Mouse (Mus musculus) gonadal fat pad, adult 2 months (tissue): Measurements from ENCODE around the gene Nupr1. TPM values are rescaled to one million over a fixed set of nuclear protein-coding genes. Genes with fewer than 3 reads are reported as not detected.
"Not testable (repeated sequence)": the region's sequence is repeated elsewhere in the genome, so short reads cannot be mapped to it uniquely, and the experiment has no call there.

Experiments
- DNase-seq: peaks from one replicate; pipeline ENCODE4 v3.0.0-alpha.2; 2012; ENCODE audit warnings: low read depth
- polyA plus RNA-seq: library from polyadenylated mRNA; depleted of rRNA; stranded (reverse); fragments of >200 nt; gene quantifications from 2 replicates; pipeline ENCODE4 v1.2.3, GENCODE M21; 2012

The Nupr1 gene
- polyA plus RNA-seq, 1 experiment: 55.5 TPM

GRCm38 (mm10) chr7:126644345-126644744 is 13.7 kb upstream of the Nupr1 start:
- DNase-seq: no peak

DNA sequence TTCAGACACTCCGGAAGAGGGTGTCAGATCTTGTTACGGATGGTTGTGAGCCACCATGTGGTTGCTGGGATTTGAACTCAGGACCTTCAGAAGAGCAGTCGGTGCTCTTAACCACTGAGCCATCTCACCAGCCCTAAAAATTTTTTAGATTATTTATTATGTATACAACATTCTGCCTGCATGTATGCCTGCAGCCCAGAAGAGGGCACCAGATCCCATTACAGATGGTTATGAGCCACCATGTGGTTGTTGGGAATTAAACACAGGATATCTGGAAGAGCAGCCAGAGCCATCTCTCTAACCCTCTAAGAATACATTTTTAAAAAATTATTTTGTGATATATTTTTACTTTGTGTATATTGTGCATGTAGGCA is 12.6 kb upstream of the Nupr1 start:
- not testable (repeated sequence) for DNase-seq

- no peak for DNase-seq
These were observed 12.0 kb upstream of the Nupr1 start for GRCm38 (mm10) chr7:126642545-126643243.

GRCm38 (mm10) chr7:126636733-126637520 is 6.3 kb upstream of the Nupr1 start:
- DNase-seq: peak; percentile 92

DNA sequence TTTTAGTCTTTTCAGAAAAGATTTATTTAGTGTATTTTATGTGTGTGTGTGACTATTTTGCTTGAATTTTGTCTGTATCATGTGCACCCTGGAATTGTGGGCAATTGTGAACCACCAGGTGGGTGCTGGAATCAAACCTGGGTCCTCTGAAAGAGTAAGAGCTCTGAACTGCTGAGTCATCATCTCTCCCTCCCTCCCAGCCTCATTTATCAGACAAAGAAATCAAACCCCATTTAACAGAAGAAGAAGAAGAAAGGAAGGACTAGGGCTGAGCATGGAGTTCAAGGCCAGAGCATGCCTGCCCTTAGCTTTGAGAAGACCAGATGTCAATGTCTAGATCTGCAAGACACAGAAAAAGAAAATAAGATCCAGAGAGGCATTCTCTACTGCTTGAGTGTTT is 4.7 kb upstream of the Nupr1 start:
- DNase-seq: no peak

GRCm38 (mm10) chr7:126632478-126632877 is 1.8 kb upstream of the Nupr1 start:
- DNase-seq: no peak

- DNase-seq: no peak
These were observed 746 bp downstream of the Nupr1 start for GRCm38 (mm10) chr7:126629915-126630314.

DNA sequence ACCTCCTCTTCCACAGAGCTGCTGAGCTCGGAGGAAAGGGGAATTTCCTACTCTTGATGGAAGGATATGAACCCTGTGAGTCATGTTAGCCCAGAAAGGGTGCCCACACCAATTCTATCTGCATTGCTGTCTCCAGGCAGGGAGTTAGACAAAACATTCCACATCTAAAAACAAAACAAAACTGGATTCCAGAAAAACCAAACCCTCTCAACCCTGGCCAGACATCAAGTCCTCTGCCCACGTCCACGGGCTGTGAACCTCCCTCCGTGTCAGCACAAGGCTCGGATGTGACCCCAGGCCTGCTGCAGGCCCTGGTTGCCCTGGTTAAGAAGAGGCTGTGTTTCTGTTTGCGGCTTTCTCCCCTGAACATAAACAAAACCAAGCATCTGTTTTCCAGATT is 2.5 kb downstream of the Nupr1 start:
- no peak for DNase-seq

DNA sequence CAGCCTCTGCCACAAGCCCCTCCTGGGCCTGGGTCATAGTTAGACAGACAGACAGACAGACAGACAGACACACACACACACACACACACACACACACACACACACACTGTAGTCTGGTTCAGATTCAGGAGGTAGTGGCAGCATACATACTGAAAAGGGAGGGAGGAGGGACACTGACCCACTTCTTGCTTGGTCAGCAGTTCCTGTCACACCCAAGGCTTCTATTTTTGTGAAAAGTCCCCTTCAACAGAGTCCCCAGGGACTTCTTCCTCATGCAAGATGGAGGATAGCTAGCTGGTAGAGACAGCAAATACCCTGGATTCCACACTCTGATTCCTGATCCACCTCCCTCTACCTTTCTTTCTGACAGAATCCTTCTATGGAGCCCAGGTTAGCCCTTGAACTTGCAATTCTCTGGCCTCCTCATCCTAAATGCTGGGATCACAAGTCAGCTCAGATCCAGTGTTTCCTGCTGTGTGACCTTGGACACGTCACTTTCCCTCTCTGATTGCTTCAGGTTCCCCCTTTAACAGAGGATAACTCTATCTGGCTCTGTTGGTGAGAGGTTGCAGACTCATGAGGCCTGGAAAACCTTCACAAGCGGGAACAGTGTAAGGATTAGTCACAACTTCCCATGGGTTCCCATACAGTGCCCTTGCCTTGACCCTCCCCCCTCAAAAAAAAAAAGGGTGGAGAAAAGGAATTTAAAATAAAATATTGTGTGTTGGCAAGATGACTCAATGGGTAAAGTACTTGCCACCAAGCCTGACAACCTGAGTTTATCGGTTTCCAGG is 4.7 kb downstream of the Nupr1 start:
- DNase-seq: no peak

- no peak for DNase-seq
These were observed 5.3 kb downstream of the Nupr1 start for GRCm38 (mm10) chr7:126625369-126625768.

DNA sequence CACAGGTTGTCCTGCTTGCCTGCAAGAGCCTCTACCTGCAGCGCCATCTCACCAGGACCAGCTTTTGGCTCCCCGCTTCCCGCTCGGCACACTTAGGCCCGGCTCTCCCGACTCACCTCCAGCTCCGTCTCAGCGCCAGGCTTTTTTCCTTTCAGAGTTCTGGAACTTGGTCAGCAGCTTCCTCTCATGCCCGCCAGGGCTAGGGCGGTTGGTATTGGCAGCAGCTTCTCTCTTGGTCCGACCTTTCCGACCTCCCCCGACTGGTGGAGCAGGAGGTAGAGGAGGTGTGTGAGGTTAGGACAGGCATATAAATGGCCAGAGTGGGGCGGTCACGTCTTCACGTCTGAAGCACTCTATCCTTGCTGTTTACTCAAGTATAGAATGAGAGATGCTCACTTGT is 5.9 kb downstream of the Nupr1 start:
- no peak for DNase-seq

DNA sequence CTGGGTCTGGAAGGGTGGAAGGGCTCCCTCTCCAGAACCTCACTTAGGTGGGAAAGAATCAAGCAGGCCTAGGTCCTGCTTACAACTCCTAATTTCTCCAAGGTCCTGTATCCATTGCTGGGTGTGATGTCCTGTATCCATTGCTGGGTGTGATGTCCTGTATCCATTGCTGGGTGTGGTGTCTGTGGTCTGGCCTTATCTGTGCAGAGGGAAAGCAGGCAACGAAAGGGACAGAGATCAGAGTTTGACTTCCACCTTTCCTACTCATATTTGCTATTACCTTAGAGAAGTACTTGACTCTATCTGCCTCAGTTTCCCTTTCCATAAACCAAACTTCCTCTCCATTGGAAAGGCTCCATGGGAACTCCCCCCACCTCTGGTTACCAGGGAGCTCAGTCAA is 7.3 kb downstream of the Nupr1 start:
- DNase-seq: no peak

DNA sequence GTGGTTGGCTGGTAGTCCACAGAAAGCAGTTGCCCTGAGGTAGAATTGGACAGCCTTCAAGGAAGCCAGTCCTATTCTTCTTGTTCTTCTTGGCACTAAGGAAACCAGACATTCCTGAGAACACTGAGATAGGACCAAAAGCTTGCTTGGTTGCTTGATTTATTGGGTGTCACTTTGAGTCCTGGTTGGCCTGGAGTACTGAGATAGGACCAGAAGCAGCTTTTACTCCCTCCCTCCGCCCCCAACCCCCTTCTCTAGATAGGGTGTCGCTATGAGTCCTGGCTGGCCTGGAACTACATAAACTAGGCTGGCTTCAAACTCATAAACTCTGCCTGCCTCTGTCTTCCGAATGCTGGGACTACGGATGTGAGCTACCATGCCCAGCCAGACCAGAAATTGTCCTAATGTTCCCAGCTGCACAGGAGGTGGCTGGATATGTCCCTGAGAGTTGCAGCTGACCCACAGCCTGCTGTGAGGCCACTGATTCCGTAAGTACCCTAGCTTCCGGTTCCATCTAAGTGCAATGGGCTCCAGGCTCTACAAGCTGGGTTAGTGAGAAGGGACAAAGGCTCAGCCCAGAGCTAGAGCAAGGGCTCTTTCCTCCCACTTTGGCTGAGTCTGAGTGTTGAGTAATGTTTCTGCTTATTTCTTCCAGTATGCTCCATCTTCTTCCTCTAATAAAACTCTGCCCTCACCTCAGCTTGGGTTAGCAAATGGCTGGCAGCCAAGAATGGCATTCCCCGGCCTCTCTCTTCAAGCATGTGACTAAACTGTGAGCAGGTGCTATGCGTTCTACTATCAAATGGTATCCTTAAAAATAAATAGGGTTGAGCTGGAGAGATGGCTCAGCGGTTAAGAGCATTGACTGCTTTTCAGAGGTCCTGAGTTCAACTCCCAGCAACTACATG is 9.0 kb downstream of the Nupr1 start:
- no peak for DNase-seq

DNA sequence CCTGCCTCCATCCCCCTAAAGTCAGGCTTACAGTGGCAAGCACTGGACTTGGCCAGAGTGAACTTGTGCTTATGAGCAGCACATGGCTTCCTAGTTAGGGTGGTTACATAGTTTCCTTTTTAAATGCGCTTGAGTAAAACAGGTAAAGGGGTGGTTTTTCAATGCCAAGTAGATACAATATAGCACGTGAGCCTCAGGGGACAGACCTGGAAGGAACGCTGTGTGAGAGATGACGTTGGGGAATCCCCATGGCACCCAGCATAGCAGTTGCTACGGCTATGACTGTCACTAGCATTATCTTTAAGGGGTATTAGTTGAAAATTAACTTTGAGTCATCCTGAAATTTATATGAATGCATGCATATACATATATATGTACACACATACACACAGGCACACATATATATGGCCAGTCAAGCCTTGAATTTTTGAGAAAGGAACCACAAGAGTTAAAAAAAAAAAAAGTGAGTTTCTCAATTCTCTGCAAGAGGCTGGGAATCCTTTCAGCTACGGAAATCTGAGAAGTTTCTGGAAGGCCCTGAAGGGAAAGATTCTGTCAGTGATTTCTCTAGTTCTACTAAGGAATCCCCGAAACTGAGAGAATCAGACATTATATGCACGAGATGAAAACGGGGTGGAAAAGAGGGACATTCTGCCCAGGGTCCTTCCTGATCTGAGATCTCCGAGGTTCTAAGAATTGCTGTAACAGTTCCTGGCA is 10.9 kb downstream of the Nupr1 start:
- no peak for DNase-seq

DNA sequence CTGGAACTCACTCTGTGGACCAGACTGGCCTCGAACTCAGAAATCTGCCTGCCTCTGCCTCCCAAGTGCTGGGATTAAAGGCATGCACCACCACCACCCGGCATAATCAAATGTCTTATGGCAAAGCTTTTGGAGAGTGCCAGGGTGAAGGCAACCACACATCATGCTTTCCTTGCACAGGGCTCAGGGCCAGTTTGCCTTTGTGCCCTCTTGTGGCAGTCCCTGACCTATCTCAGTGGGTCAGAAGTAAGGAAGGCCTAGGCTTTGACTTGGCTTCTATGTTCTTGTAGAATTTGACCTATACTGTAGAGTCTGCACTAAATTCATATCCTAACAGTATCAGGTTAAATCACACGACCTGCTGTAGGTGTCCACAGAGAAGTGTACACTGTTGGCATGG is 14.0 kb downstream of the Nupr1 start:
- no peak for DNase-seq

DNA sequence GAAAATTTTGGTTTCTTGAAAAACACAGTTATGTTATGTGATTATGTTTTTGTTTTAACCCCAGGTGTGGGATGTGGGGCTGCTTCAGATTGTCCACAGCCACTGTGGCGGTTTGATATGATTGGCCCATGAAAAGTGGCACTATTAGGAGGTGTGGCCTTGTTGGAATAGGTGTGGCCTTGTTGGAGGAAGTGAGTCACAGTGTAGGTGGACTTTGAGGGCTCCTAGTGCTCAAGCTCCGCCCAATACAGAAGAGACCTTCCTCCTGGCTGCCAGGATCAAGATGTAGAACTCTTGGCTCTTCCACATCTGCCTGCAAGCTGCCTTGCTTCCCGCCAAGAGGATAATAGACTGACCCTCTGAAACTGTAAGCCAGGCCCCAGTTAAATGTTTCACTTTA is 17.9 kb downstream of the Nupr1 start:
- no peak for DNase-seq

DNA sequence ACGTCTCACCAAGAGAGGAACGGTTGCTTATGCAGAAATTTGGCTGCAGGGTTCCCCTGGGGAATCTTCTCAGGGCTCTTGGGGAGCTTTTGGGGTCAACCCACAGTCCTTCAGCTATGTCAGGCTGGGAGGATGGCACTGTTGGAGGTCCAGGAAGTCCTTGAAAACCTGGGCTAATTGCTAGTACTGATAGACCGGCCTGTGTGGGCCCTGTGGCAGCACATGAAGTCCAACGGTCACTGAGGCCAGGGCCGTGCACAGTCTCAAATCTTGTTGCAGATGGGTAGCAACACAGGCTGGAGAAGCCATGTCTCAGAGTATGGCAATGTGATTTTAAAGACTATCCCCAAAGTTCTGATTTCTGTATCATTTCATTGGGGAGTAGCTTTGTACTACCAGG is 22.9 kb downstream of the Nupr1 start:
- no peak for DNase-seq

- DNase-seq: no peak
These were observed 23.6 kb downstream of the Nupr1 start for GRCm38 (mm10) chr7:126607064-126607463.

DNA sequence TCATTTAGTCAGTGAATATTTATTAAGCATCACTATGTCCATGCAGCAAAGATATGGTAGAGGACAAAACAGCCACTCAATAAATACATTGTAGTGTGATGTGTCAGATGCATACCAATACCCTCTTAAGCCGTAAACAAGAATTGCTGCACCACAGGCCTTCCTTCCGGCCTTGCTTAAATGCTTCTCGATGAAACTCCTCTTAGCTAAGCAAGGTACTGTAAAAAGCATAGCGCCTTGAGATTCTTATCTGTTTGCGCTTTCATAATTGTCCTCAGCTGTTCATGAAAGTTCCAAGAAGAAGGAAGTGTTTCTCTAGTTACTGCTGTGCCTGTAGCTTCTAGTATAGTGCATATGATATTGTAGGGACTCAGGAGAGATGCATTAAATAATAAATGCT is 24.1 kb downstream of the Nupr1 start:
- no peak for DNase-seq

DNA sequence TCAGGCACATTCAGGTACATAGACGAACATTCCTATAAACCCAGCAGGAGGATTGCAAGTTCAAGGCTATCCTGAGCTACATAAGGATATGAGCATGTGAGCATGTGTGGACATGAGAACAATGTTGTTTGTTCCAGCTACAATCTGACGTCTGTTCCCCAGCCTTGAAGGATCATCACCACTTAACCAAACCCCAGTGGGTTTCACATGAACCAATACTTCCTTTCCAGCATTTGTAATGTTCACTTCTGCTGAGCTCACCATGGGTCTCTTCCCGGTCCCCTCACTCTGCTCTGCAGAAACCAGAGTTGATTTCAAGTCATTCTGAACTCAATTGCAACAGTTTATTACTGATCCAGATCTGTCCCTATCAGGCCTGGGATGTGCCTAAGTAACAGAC is 28.0 kb downstream of the Nupr1 start:
- DNase-seq: no peak

DNA sequence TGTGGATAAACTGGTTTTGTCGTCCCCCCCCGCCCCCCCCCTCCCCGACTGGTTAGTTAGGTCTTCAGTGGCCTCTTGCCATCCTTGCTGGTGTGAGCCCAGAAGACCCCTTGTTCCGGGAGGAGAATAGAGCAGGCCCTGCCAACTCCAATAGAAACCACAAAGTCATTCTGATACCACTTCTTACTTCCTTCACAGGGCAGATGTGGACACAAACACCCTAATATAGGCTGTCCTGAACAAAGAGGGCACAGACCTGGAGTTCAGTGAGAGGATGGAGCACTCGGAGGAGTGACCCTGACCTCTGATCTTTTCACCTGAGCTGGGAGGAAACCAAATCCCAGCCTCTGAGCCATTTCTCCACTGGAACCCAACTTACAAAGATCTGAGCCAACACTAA is 28.8 kb downstream of the Nupr1 start:
- DNase-seq: no peak
